Mouse (Mus musculus): ENCODE results near the gene Snx1.

- TF ChIP-seq CTCF (conservative IDR thresholded peaks at IDR 0.05; ENCODE audit: low read length): no peak
- TF ChIP-seq NANOG (IDR thresholded peaks at IDR 0.05; ENCODE audit: borderline replicate concordance, low read length): no peak
Measured at GRCm38 (mm10) chr9:66068056-66068455, 58.3 kb downstream of the Snx1 start.

Data from E14TG2a.4 (cell line).